12 mouse cellular contexts compared by ENCODE assay signal in genomic region chr16:25010980-25011877, GRCm38 (mm10).
DNase-seq lines count a peak whose midpoint lies in the region; ATAC-seq and TF ChIP-seq lines count a peak whose summit lies in the region.
"Had no signal": no experiment of that assay in that cellular context is flagged by ENCODE, and none has a peak within 500 bp of the region (broad histone marks: within the 10 kb centered on the region; RNA-seq: fewer than 3 reads in every experiment).

No protein-coding gene starts in this region.

- no peaks in the 10 kb centered on the region for H3K36me3 ChIP-seq in lung, postnatal 0 days (ENCODE audit: insufficient read depth, low read length)
- H3K36me3 ChIP-seq in intestine, embryonic 15.5 days: no peaks in the 10 kb centered on the region
- H3K36me3 ChIP-seq in hindbrain, postnatal 0 days (ENCODE audit: insufficient read depth, low read length): no peaks in the 10 kb centered on the region

- WGBS in lung, postnatal 0 days: 13% methylated on average over 5 of the region's 5 CpGs
- 50% methylated on average over 5 of the region's 5 CpGs for WGBS in intestine, embryonic 15.5 days
- WGBS in hindbrain, postnatal 0 days: 72% methylated on average over 5 of the region's 5 CpGs

- peak; percentile 88 for ATAC-seq in granulocyte monocyte progenitor cell, adult 5-6 weeks (replicated peaks; ENCODE audit: poor library complexity, severe bottlenecking)
- ATAC-seq in lung, postnatal 0 days: peak; percentile 62
- ATAC-seq in intestine, embryonic 15.5 days: no peak
- no peak for ATAC-seq in hindbrain, postnatal 0 days
- ATAC-seq: CD4-positive, CD25-positive, alpha-beta regulatory T cell, adult 4 months; intestine, embryonic 16.5 days had no signal

- H3K9me3 ChIP-seq in lung, postnatal 0 days (ENCODE audit: low read length): no peaks in the 10 kb centered on the region
- H3K9me3 ChIP-seq in intestine, embryonic 15.5 days: no peaks in the 10 kb centered on the region
- H3K9me3 ChIP-seq in hindbrain, postnatal 0 days (ENCODE audit: low read length): no peaks in the 10 kb centered on the region

- TF ChIP-seq CTCF in lung, postnatal 0 days (IDR thresholded peaks at IDR 0.05): no peak
- no peak for TF ChIP-seq CTCF in hindbrain, postnatal 0 days (IDR thresholded peaks at IDR 0.05; ENCODE audit: low read depth)

- DNase-seq in heart, adult 18-20 months: peak; percentile 56 to 70
- no peak for DNase-seq in heart, postnatal 4 days
- DNase-seq in 416B (ENCODE audit: low read depth): peak; percentile 89
- peak; percentile 74 for DNase-seq in lung, postnatal 0 days (ENCODE audit: low spot score)
- no peak for DNase-seq in adrenal gland, postnatal 14 days
- DNase-seq in hindbrain, postnatal 0 days (ENCODE audit: low spot score): no peak
- DNase-seq: cerebellum, postnatal 25 days; gastrocnemius, postnatal 25 days had no signal

- TF ChIP-seq EP300 in lung, postnatal 0 days (IDR thresholded peaks at IDR 0.05): peak; percentile 87

- H3K27ac ChIP-seq in lung, postnatal 0 days (ENCODE audit: low read length): peak overlapping the region; percentile 15; the same call in 1 of the 2 replicates
- H3K27ac ChIP-seq in intestine, embryonic 15.5 days: no peak overlapping the region
- no peak overlapping the region for H3K27ac ChIP-seq in hindbrain, postnatal 0 days

- peaks cover 7% of the 10 kb centered on the region; the same call in 1 of the 2 replicates for H3K4me1 ChIP-seq in lung, postnatal 0 days (ENCODE audit: insufficient read depth, low read depth, low read length)
- H3K4me1 ChIP-seq in intestine, embryonic 15.5 days (replicated peaks): no peaks in the 10 kb centered on the region
- no peaks in the 10 kb centered on the region for H3K4me1 ChIP-seq in hindbrain, postnatal 0 days (ENCODE audit: insufficient read depth, low read length)

- no peak overlapping the region for H3K4me2 ChIP-seq in lung, postnatal 0 days (replicated peaks; ENCODE audit: low read depth, low read length)
- no peak overlapping the region for H3K4me2 ChIP-seq in intestine, embryonic 15.5 days (replicated peaks)
- H3K4me2 ChIP-seq in hindbrain, postnatal 0 days (ENCODE audit: low read depth, low read length): no peak overlapping the region

- H3K27me3 ChIP-seq in lung, postnatal 0 days (replicated peaks; ENCODE audit: insufficient read depth, low read length): no peaks in the 10 kb centered on the region
- H3K27me3 ChIP-seq in intestine, embryonic 15.5 days (replicated peaks): no peaks in the 10 kb centered on the region
- H3K27me3 ChIP-seq in hindbrain, postnatal 0 days (ENCODE audit: insufficient read depth, low read length): no peaks in the 10 kb centered on the region

- H3K9ac ChIP-seq in lung, postnatal 0 days (replicated peaks; ENCODE audit: low read depth): no peak overlapping the region
- H3K9ac ChIP-seq in intestine, embryonic 15.5 days: no peak overlapping the region
- no peak overlapping the region for H3K9ac ChIP-seq in hindbrain, postnatal 0 days (replicated peaks; ENCODE audit: low read length)

- H3K4me3 ChIP-seq in lung, postnatal 0 days (ENCODE audit: low read depth, low read length): no peak overlapping the region
- H3K4me3 ChIP-seq in intestine, embryonic 15.5 days (replicated peaks): no peak overlapping the region
- H3K4me3 ChIP-seq in hindbrain, postnatal 0 days (ENCODE audit: low read length): no peak overlapping the region

Comparison
In these comparisons a context has a peak if more than half of its experiments do, and no peak if none do; other contexts are left out.
1. DNase-seq: peak in heart, adult 18-20 months (2 of 2), 416B (single experiment) and lung, postnatal 0 days (single experiment); none in heart, postnatal 4 days (single experiment), adrenal gland, postnatal 14 days (single experiment) and hindbrain, postnatal 0 days (single experiment).
2. ATAC-seq: peak in granulocyte monocyte progenitor cell, adult 5-6 weeks (single experiment) and lung, postnatal 0 days (single experiment); none in intestine, embryonic 15.5 days (single experiment) and hindbrain, postnatal 0 days (single experiment).